Mouse (Mus musculus) myocyte (in vitro differentiated cells): ENCODE results near the gene Mael. TPM values are rescaled to one million over a fixed set of nuclear protein-coding genes. Genes with fewer than 3 reads are reported as not detected.

Experiments
- H3K27me3 ChIP-seq: one replicate; pipeline ENCODE4 v1.6.1; 2011; ENCODE audit not compliant: control insufficient read depth, insufficient read depth, insufficient read length
- H3K36me3 ChIP-seq: one replicate; pipeline ENCODE4 v1.6.1; 2011; ENCODE audit not compliant: control insufficient read depth, insufficient read depth
- H3K4me2 ChIP-seq: one replicate; pipeline ENCODE4 v1.6.1; 2011; ENCODE audit warnings: low read depth, control low read depth
- H3K4me3 ChIP-seq: one replicate; pipeline ENCODE4 v1.5.1; 2011; ENCODE audit warnings: mild to moderate bottlenecking, control low read depth, moderate library complexity
- H3K79me2 ChIP-seq: one replicate; pipeline ENCODE4 v1.6.1; 2011; ENCODE audit not compliant: control insufficient read depth, insufficient read depth
- H3ac ChIP-seq: one replicate; pipeline ENCODE4 v1.6.1; 2011; ENCODE audit not compliant: control insufficient read depth, insufficient read length
- CEBPB ChIP-seq: IDR thresholded peaks from 2 replicates; pipeline ENCODE4 v1.6.1; 2011; ENCODE audit warnings: mild to moderate bottlenecking, moderate library complexity; ENCODE audit not compliant: poor library complexity, insufficient read depth, severe bottlenecking
- E2F4 ChIP-seq: IDR thresholded peaks from one replicate; pipeline ENCODE4 v1.6.1; 2011; ENCODE audit warnings: mild to moderate bottlenecking, control low read depth, moderate library complexity; ENCODE audit not compliant: insufficient read depth
- MAX ChIP-seq: IDR thresholded peaks from one replicate; pipeline ENCODE4 v1.6.1; 2011; ENCODE audit warnings: low read depth, mild to moderate bottlenecking, control low read depth
- MYOD1 ChIP-seq, 3 experiments: IDR thresholded peaks; one replicate each; pipeline ENCODE4 v1.6.1; 2011; ENCODE audit warnings: control low read depth in 2 of 3, low read depth in 2 of 3, mild to moderate bottlenecking in 2 of 3, moderate library complexity in 1 of 3; ENCODE audit not compliant: insufficient read length in 2 of 3, control insufficient read depth in 1 of 3
- MYOG ChIP-seq, 3 experiments: IDR thresholded peaks; one replicate each; pipeline ENCODE4 v1.6.1; 2011; ENCODE audit warnings: control low read depth in 2 of 3, low read depth in 2 of 3, mild to moderate bottlenecking in 2 of 3; ENCODE audit not compliant: insufficient read length in 2 of 3, control insufficient read depth in 1 of 3, insufficient read depth in 1 of 3
- POLR2A ChIP-seq: IDR thresholded peaks from one replicate; pipeline ENCODE4 v1.6.1; 2011; ENCODE audit warnings: low read depth, mild to moderate bottlenecking, control low read depth, moderate library complexity; ENCODE audit not compliant: insufficient read length
- POLR2AphosphoS2 ChIP-seq: IDR thresholded peaks from one replicate; pipeline ENCODE4 v1.6.1; 2011; ENCODE audit warnings: low read depth, control low read depth; ENCODE audit not compliant: insufficient read length
- REST ChIP-seq: IDR thresholded peaks from one replicate; pipeline ENCODE4 v1.6.1; 2011; ENCODE audit warnings: mild to moderate bottlenecking, control low read depth, moderate library complexity; ENCODE audit not compliant: insufficient read depth, insufficient read length
- SRF ChIP-seq: IDR thresholded peaks from one replicate; pipeline ENCODE4 v1.6.1; 2011; ENCODE audit warnings: low read depth; ENCODE audit not compliant: control insufficient read depth, insufficient read length
- TCF12 ChIP-seq: IDR thresholded peaks from one replicate; pipeline ENCODE4 v1.6.1; 2011; ENCODE audit warnings: mild to moderate bottlenecking, control low read depth; ENCODE audit not compliant: poor library complexity, insufficient read depth, severe bottlenecking
- TCF3 ChIP-seq: IDR thresholded peaks from one replicate; pipeline ENCODE4 v1.6.1; 2011; ENCODE audit warnings: low read depth, control low read depth; ENCODE audit not compliant: insufficient read length
- USF1 ChIP-seq: IDR thresholded peaks from one replicate; pipeline ENCODE4 v1.6.1; 2011; ENCODE audit warnings: low read depth, mild to moderate bottlenecking, control low read depth, moderate library complexity
- polyA plus RNA-seq: library from polyadenylated mRNA; unstranded; fragments of >200 nt; fragmentation: generic; extraction: Trizol; gene quantifications from one replicate; pipeline ENCODE4 v1.2.1, GENCODE M21; 2012; ENCODE audit warnings: missing spikeins

Mael gene
- polyA plus RNA-seq, 1 experiment = not detected

GRCm38 (mm10) chr1:166184391-166185229, 53.9 kb downstream of the Mael start:
- no peak overlapping the region for H3K4me2 ChIP-seq
- no peaks in the 10 kb centered on the region for H3K36me3 ChIP-seq
- H3ac ChIP-seq = no peak overlapping the region
- H3K79me2 ChIP-seq = no peaks in the 10 kb centered on the region
- TF ChIP-seq TCF12 (no peak), POLR2AphosphoS2 (no peak), SRF (no peak), POLR2A (no peak), CEBPB (no peak), MAX (no peak), MYOD1 (IDR thresholded peaks at IDR 0.05; ENCODE audit: control insufficient read depth in 1 of 3, insufficient read length in 2 of 3, low read depth in 2 of 3) (no peak), REST (no peak), MYOG (IDR thresholded peaks at IDR 0.05; ENCODE audit: control insufficient read depth in 1 of 3, insufficient read depth in 1 of 3, insufficient read length in 2 of 3, low read depth in 2 of 3) (no peak), E2F4 (no peak), USF1 (no peak), TCF3 (no peak)
- no peaks in the 10 kb centered on the region for H3K27me3 ChIP-seq
- H3K4me3 ChIP-seq = no peak overlapping the region

- H3K4me3 ChIP-seq = no peak overlapping the region
- H3K27me3 ChIP-seq = no peaks in the 10 kb centered on the region
- H3ac ChIP-seq = no peak overlapping the region
- H3K4me2 ChIP-seq = no peak overlapping the region
- H3K36me3 ChIP-seq = no peaks in the 10 kb centered on the region
- TF ChIP-seq POLR2A (no peak), USF1 (no peak), POLR2AphosphoS2 (no peak), E2F4 (no peak), TCF3 (no peak), MYOD1 (IDR thresholded peaks at IDR 0.05; ENCODE audit: control insufficient read depth in 1 of 3, insufficient read length in 2 of 3, low read depth in 2 of 3) (no peak), REST (no peak), TCF12 (no peak), CEBPB (no peak), SRF (no peak), MYOG (IDR thresholded peaks at IDR 0.05; ENCODE audit: control insufficient read depth in 1 of 3, insufficient read depth in 1 of 3, insufficient read length in 2 of 3, low read depth in 2 of 3) (no peak), MAX (no peak)
- H3K79me2 ChIP-seq = no peaks in the 10 kb centered on the region
Observed at GRCm38 (mm10) chr1:166182952-166183627, 55.5 kb downstream of the Mael start.

- no peak overlapping the region for H3ac ChIP-seq
- H3K79me2 ChIP-seq = no peaks in the 10 kb centered on the region
- H3K4me3 ChIP-seq = no peak overlapping the region
- TF ChIP-seq SRF = no peak
- no peak for TF ChIP-seq POLR2A
- TF ChIP-seq POLR2AphosphoS2 = no peak
- no peak for TF ChIP-seq TCF12
- no peak for TF ChIP-seq REST
- no peak for TF ChIP-seq MYOG (IDR thresholded peaks at IDR 0.05; ENCODE audit: control insufficient read depth in 1 of 3, insufficient read depth in 1 of 3, insufficient read length in 2 of 3, low read depth in 2 of 3)
- no peak for TF ChIP-seq E2F4
- TF ChIP-seq MAX = no peak
- H3K27me3 ChIP-seq = no peaks in the 10 kb centered on the region
- H3K36me3 ChIP-seq = no peaks in the 10 kb centered on the region
- no peak overlapping the region for H3K4me2 ChIP-seq
Observed at GRCm38 (mm10) chr1:166181510-166181909, 57.0 kb downstream of the Mael start.

GRCm38 (mm10) chr1:166173621-166174020, 64.9 kb downstream of the Mael start:
- no peak overlapping the region for H3K4me3 ChIP-seq
- H3K36me3 ChIP-seq = no peaks in the 10 kb centered on the region
- H3ac ChIP-seq = no peak overlapping the region
- no peak overlapping the region for H3K4me2 ChIP-seq
- no peak for TF ChIP-seq E2F4
- TF ChIP-seq TCF12 = no peak
- TF ChIP-seq TCF3 = no peak
- no peak for TF ChIP-seq REST
- no peak for TF ChIP-seq POLR2A
- TF ChIP-seq CEBPB = no peak
- no peak for TF ChIP-seq POLR2AphosphoS2
- no peak for TF ChIP-seq USF1
- no peak for TF ChIP-seq MYOD1 (IDR thresholded peaks at IDR 0.05; ENCODE audit: control insufficient read depth in 1 of 3, insufficient read length in 2 of 3, low read depth in 2 of 3)
- no peak for TF ChIP-seq MAX
- TF ChIP-seq MYOG (IDR thresholded peaks at IDR 0.05; ENCODE audit: control insufficient read depth in 1 of 3, insufficient read depth in 1 of 3, insufficient read length in 2 of 3, low read depth in 2 of 3) = no peak
- H3K79me2 ChIP-seq = no peaks in the 10 kb centered on the region
- H3K27me3 ChIP-seq = peaks cover 9% of the 10 kb centered on the region
